Mouse (Mus musculus) bone marrow, adult 2 months (tissue): Measurements from ENCODE around the gene Tat.

Experiments
- CTCF ChIP-seq: fragments of 200-500 bp; IDR thresholded peaks from 2 replicates; pipeline ENCODE4 v1.5.1; 2011; ENCODE audit warnings: low read length, control low read depth; ENCODE audit not compliant: control insufficient read depth, insufficient read depth
- POLR2A ChIP-seq: fragments of 200-500 bp; IDR thresholded peaks from 2 replicates; pipeline ENCODE4 v1.6.1; 2011; ENCODE audit warnings: low read depth, mild to moderate bottlenecking, control low read depth, low read length, borderline replicate concordance; ENCODE audit not compliant: control insufficient read depth

- TF ChIP-seq CTCF: no peak
- TF ChIP-seq POLR2A: no peak
Measured at GRCm38 (mm10) chr8:110008995-110009446, 18.8 kb downstream of the Tat start.
